Mouse (Mus musculus): ENCODE data around the gene Dcdc2c.

The Dcdc2c gene

GRCm38 (mm10) chr12:28458786-28459185 lies 93.4 kb downstream of the Dcdc2c start:
- no peak for DNase-seq (ENCODE audit: low read depth, low spot score)

- DNase-seq (ENCODE audit: low read depth, low spot score), result no peak
These were observed 115.7 kb downstream of the Dcdc2c start for GRCm38 (mm10) chr12:28436536-28436935.

GRCm38 (mm10) chr12:28432729-28433067 lies 119.5 kb downstream of the Dcdc2c start:
- no peak for DNase-seq (ENCODE audit: low read depth, low spot score)

- DNase-seq (ENCODE audit: low read depth, low spot score), result peak; percentile 63
These were observed 120.1 kb downstream of the Dcdc2c start for GRCm38 (mm10) chr12:28431832-28432728.

- no peak for DNase-seq (ENCODE audit: low read depth, low spot score)
These were observed 122.3 kb downstream of the Dcdc2c start for GRCm38 (mm10) chr12:28429856-28430255.

GRCm38 (mm10) chr12:28416957-28417356 lies 135.2 kb downstream of the Dcdc2c start:
- DNase-seq (ENCODE audit: low read depth, low spot score), result no peak

GRCm38 (mm10) chr12:28407656-28408405 lies 144.4 kb downstream of the Dcdc2c start:
- no peak for DNase-seq (ENCODE audit: low read depth, low spot score)

- DNase-seq (ENCODE audit: low read depth, low spot score), result no peak
These were observed 149.9 kb downstream of the Dcdc2c start for GRCm38 (mm10) chr12:28402256-28402655.

- DNase-seq (ENCODE audit: low read depth, low spot score), result no peak
These were observed 150.8 kb downstream of the Dcdc2c start for GRCm38 (mm10) chr12:28401372-28401771.

GRCm38 (mm10) chr12:28392129-28392528 lies 160.1 kb downstream of the Dcdc2c start:
- DNase-seq (ENCODE audit: low read depth, low spot score), result no peak
